Mouse (Mus musculus) thymus, adult 2 months (tissue): ENCODE results near the gene Ece1. TPM values are rescaled to one million over a fixed set of nuclear protein-coding genes. Genes with fewer than 3 reads are reported as not detected.
A peak's percentile ranks its signal among the peaks of the same experiment; 100 is the strongest.

ENCODE experiments used
- DNase-seq: peaks from one replicate; pipeline ENCODE4 v3.0.0; 2021
- H3K27ac ChIP-seq: fragments of 200-500 bp; 2 replicates; pipeline ENCODE4 v1.5.1; 2012; ENCODE audit warnings: low read length, control low read depth; ENCODE audit not compliant: control insufficient read depth, insufficient read depth
- H3K27me3 ChIP-seq: fragments of 200-500 bp; 2 replicates; pipeline ENCODE4 v1.6.1; 2012; ENCODE audit warnings: mild to moderate bottlenecking, low read length, moderate library complexity, mixed read lengths; ENCODE audit not compliant: control insufficient read depth, insufficient read depth
- H3K36me3 ChIP-seq: fragments of 200-500 bp; 2 replicates; pipeline ENCODE4 v1.6.1; 2012; ENCODE audit warnings: mild to moderate bottlenecking, low read length, moderate library complexity; ENCODE audit not compliant: control insufficient read depth, insufficient read depth
- H3K4me1 ChIP-seq: fragments of 200-500 bp; replicated peaks from 2 replicates; pipeline ENCODE4 v1.6.1; 2012; ENCODE audit warnings: low read length; ENCODE audit not compliant: control insufficient read depth, insufficient read depth
- H3K4me3 ChIP-seq: fragments of 200-500 bp; 2 replicates; pipeline ENCODE4 v1.5.1; 2012; ENCODE audit warnings: mild to moderate bottlenecking, low read length, control low read depth, moderate library complexity; ENCODE audit not compliant: control insufficient read depth, insufficient read depth
- CTCF ChIP-seq: fragments of 200-500 bp; IDR thresholded peaks from 2 replicates; pipeline ENCODE4 v1.5.1; 2012; ENCODE audit warnings: mild to moderate bottlenecking, control low read depth, low read length, moderate library complexity, borderline replicate concordance; ENCODE audit not compliant: control insufficient read depth, poor library complexity, insufficient read depth; ENCODE audit errors: extremely low read depth
- POLR2A ChIP-seq: fragments of 200-500 bp; IDR thresholded peaks from 2 replicates; pipeline ENCODE4 v1.6.1; 2012; ENCODE audit warnings: mild to moderate bottlenecking, low read length, control low read depth, moderate library complexity; ENCODE audit not compliant: control insufficient read depth, poor library complexity, insufficient read depth; ENCODE audit errors: extremely low read depth
- WGBS: fragments of 180-500 bp; shearing (Covaris S2); methylation state at CpG from one replicate; pipeline ENCODE4 v1.1.7; 2018; 5-methylcytosine and 5-hydroxymethylcytosine counted together
- polyA plus RNA-seq: library from polyadenylated mRNA; depleted of rRNA; stranded (reverse); fragments of >200 nt; gene quantifications from 2 replicates; pipeline ENCODE4 v1.2.3, GENCODE M21; 2012

The Ece1 gene
- polyA plus RNA-seq, 1 experiment, result 27.3 TPM

- no peak overlapping the region for H3K27ac ChIP-seq
- no peak for TF ChIP-seq CTCF
- TF ChIP-seq POLR2A, result no peak
- H3K36me3 ChIP-seq, result peaks cover 16% of the 10 kb centered on the region
- no peak for DNase-seq
- no peak overlapping the region for H3K4me3 ChIP-seq
- WGBS, result 97% methylated on average over 2 of the region's 2 CpGs
- H3K4me1 ChIP-seq, result no peaks in the 10 kb centered on the region
- no peaks in the 10 kb centered on the region for H3K27me3 ChIP-seq
Measured at GRCm38 (mm10) chr4:137954184-137954583, 92.1 kb downstream of the Ece1 start.

- Histone ChIP-seq H3K27ac (no peak overlapping the region), H3K4me1 (no peaks in the 10 kb centered on the region), H3K36me3 (peaks cover 22% of the 10 kb centered on the region), H3K4me3 (no peak overlapping the region), H3K27me3 (no peaks in the 10 kb centered on the region)
- 56% methylated on average over 8 of the region's 8 CpGs for WGBS
- no peak for TF ChIP-seq POLR2A
- TF ChIP-seq CTCF, result no peak
- peak; percentile 14 for DNase-seq
Measured at GRCm38 (mm10) chr4:137954926-137955396, 92.9 kb downstream of the Ece1 start.

GRCm38 (mm10) chr4:137956260-137956659 lies 94.2 kb downstream of the Ece1 start:
- no peak overlapping the region for H3K27ac ChIP-seq
- H3K36me3 ChIP-seq, result peaks cover 23% of the 10 kb centered on the region
- H3K27me3 ChIP-seq, result no peaks in the 10 kb centered on the region
- no peak for DNase-seq
- 96% methylated on average over 15 of the region's 15 CpGs for WGBS
- no peak overlapping the region for H3K4me3 ChIP-seq
- H3K4me1 ChIP-seq, result no peaks in the 10 kb centered on the region
- TF ChIP-seq POLR2A (no peak), CTCF (no peak)

GRCm38 (mm10) chr4:137959889-137960665 lies 98.0 kb downstream of the Ece1 start:
- WGBS, result 76% methylated on average over 13 of the region's 13 CpGs
- no peak for TF ChIP-seq POLR2A

GRCm38 (mm10) chr4:137960757-137961156 lies 98.7 kb downstream of the Ece1 start:
- no peak for DNase-seq
- Histone ChIP-seq H3K27ac (no peak overlapping the region), H3K27me3 (no peaks in the 10 kb centered on the region), H3K4me1 (no peaks in the 10 kb centered on the region), H3K36me3 (peaks cover 23% of the 10 kb centered on the region), H3K4me3 (no peak overlapping the region)
- TF ChIP-seq CTCF, result no peak
- 91% methylated on average over 11 of the region's 11 CpGs for WGBS

More at GRCm38 (mm10) chr4:137959889-137960665, 98.0 kb downstream of the Ece1 start:
- no peaks in the 10 kb centered on the region for H3K4me1 ChIP-seq
- H3K27me3 ChIP-seq, result no peaks in the 10 kb centered on the region
- DNase-seq, result no peak
- no peak overlapping the region for H3K4me3 ChIP-seq
- peaks cover 23% of the 10 kb centered on the region for H3K36me3 ChIP-seq
- no peak overlapping the region for H3K27ac ChIP-seq

GRCm38 (mm10) chr4:137962643-137963350 lies 100.8 kb downstream of the Ece1 start:
- no peak overlapping the region for H3K4me3 ChIP-seq
- WGBS, result 96% methylated on average over 20 of the region's 20 CpGs
- no peak for DNase-seq
- H3K36me3 ChIP-seq, result peaks cover 22% of the 10 kb centered on the region
- no peaks in the 10 kb centered on the region for H3K4me1 ChIP-seq
- TF ChIP-seq CTCF (no peak), POLR2A (no peak)
- H3K27me3 ChIP-seq, result no peaks in the 10 kb centered on the region
- no peak overlapping the region for H3K27ac ChIP-seq
